Mouse (Mus musculus): ENCODE measurements at regions not wholly inside any gene's neighbourhood (a gene's known extent, or its start where the extent isn't known, plus 50 kb on each side); places are given as distances from the start of the nearest gene placed in this dataset.
A peak's percentile ranks its signal among the peaks of the same experiment; 100 is the strongest.

GRCm38 (mm10) chr5:60599460-60600299 lies 1208.9 kb upstream of the G6pd2 start:
- peak; percentile 95 for DNase-seq (ENCODE audit: low read depth)
- no peak for TF ChIP-seq CTCF (IDR thresholded peaks at IDR 0.05; ENCODE audit: borderline replicate concordance, extremely low read depth, insufficient read depth, insufficient read length)
- no peak for TF ChIP-seq POLR2A (IDR thresholded peaks at IDR 0.05; ENCODE audit: borderline replicate concordance, extremely low read depth, insufficient read depth, insufficient read length, poor library complexity, severe bottlenecking)

DNA sequence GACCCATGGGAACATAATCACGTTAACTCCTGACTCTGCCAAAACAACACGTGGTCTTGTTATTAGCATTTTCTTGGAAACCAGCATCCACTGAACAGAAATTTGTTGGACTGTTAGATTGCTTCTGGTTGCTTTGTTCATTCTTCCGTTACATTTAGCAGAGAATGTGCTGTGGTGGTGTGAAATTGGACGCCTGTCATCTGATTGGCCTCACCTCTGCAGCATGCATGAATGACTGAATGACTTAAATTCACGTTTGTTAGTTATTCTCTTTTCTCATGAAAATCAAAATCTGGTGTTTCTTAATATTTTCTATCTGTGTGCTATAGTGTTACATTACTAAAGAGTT lies 1208.3 kb upstream of the G6pd2 start:
- no peak for DNase-seq (ENCODE audit: low read depth)
- TF ChIP-seq POLR2A (IDR thresholded peaks at IDR 0.05; ENCODE audit: borderline replicate concordance, extremely low read depth, insufficient read depth, insufficient read length, poor library complexity, severe bottlenecking) (no peak), CTCF (IDR thresholded peaks at IDR 0.05; ENCODE audit: borderline replicate concordance, extremely low read depth, insufficient read depth, insufficient read length) (no peak)

DNA sequence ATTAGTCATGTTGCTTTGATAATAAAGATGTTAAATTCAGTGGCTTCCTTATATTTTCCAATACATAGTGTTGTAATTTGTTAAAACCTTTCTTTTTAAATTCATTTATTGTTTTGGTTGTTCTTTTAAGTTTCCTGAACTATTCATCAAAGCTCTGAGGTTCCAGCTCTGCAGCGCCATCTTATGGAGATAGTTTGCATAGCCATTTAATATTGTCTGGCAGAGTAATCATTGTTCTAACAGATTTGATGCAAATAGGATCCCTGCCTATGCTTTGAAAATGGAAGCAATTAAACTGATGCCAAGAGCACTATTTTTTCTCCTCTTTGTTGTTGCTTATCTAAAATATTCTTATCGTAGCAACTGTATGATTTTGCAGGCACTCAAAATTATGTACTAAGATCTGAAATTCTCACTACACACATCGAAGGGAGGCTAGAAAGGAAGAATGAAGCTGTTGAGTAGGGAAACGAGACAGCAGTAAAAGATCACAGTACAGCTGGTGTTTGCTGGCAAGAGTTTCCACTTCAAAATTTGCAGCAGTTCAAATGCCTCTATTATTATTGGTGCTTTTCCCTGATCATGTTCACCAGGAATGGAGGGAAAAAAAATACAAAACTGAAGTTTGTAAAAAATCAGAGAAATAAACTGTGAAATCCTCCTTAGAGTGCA lies 1199.5 kb upstream of the G6pd2 start:
- no peak for TF ChIP-seq CTCF (IDR thresholded peaks at IDR 0.05; ENCODE audit: borderline replicate concordance, extremely low read depth, insufficient read depth, insufficient read length)
- no peak for TF ChIP-seq POLR2A (IDR thresholded peaks at IDR 0.05; ENCODE audit: borderline replicate concordance, extremely low read depth, insufficient read depth, insufficient read length, poor library complexity, severe bottlenecking)
- DNase-seq (ENCODE audit: low read depth), result peak; percentile 90
